Mouse (Mus musculus) heart, postnatal 4 days (tissue): ENCODE data around the gene Cd83. TPM values are rescaled to one million over a fixed set of nuclear protein-coding genes. Genes with fewer than 3 reads are reported as not detected.

Experiments
- DNase-seq: peaks from one replicate; pipeline ENCODE4 v3.0.0; 2021
- total RNA-seq, 2 experiments: library from RNA; stranded (reverse); gene quantifications; 2 replicates each; pipeline ENCODE4 v1.2.3; 2021

Cd83 gene
- total RNA-seq, 2 experiments from 2014 or later: 2.3 to 2.7 TPM

GRCm38 (mm10) chr13:43806371-43807271 is 22.0 kb downstream of the Cd83 start:
- no peak for DNase-seq

- no peak for DNase-seq
These were observed 22.7 kb downstream of the Cd83 start for GRCm38 (mm10) chr13:43807272-43807675.

DNA sequence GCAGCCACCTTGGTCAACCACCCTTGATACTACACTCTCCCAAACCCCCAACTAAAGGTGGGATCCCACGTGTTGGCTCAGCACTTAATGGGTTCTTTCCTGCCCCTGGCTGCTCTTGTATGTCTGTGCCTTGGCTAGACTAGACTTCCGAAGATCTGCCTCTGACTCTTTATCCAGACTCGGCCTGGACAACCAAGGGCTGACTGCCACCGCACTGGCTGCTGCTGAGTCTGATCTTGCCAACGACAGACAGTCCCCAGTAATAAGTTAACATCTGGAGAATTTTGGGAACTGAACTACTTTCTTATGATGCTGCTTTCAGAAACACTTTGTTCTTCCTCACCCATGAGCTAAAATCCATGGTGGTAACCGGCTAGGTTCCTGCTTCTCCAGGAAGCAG is 26.0 kb downstream of the Cd83 start:
- DNase-seq: no peak

DNA sequence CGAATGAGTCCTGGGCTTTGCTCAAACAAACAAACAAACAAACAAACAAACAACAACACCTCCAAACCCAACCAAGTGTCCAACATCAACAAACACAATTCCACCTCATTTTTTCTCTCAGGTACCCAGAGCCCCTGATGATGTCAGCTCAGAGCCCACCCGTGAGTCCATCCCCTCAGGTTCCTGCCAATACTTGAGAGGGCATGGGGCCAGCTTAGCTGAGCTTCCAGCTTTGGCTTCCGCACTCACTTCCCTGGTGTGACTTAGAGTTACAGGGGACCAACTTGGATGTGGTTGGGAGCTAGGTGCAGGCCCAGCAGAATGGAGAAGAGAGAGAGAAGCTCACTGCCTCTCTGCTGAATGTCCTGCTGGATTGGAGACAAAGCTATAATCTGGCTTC is 27.3 kb downstream of the Cd83 start:
- DNase-seq: no peak

DNA sequence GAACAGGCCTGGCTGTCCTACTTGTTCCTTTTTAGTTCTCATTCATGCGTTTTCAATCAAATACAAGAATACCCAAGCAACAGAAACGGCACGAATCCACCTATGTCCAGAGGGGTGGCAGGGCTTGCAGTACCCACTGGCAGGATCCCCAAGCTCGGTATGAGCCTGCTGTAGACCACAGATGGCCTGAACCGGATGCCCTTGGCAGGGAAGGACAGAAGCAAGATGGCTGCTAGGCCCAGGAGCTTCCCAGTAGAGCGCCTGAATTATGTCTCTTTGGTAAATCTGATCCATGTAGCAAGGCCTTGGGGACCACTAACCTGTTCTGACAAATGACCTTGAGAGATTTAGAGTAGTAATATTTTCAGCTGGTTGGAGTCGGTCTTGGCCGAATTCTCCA is 28.9 kb downstream of the Cd83 start:
- no peak for DNase-seq

DNA sequence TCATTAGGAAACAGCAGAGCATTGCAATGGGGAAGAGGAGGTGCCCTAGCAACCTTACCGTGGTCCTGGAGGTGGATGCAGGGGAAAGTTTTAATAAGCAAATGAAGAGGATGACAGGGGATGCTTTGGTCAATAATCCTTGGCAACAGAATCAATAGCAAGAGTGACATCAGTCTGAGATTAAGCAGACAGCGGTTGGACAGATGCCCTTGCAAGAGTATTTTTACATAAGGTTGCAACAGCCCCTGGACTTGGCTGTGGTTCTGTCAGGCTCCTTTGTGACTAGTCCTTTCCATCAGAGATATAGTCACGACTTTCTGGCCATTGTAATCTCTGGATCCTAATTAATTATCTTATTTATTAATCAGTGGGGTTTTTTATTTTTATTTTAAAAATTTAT is 32.9 kb downstream of the Cd83 start:
- no peak for DNase-seq

GRCm38 (mm10) chr13:43818307-43819019 is 33.9 kb downstream of the Cd83 start:
- no peak for DNase-seq

GRCm38 (mm10) chr13:43819020-43819310 is 34.4 kb downstream of the Cd83 start:
- no peak for DNase-seq

GRCm38 (mm10) chr13:43820071-43820470 is 35.5 kb downstream of the Cd83 start:
- no peak for DNase-seq

GRCm38 (mm10) chr13:43822306-43822705 is 37.7 kb downstream of the Cd83 start:
- no peak for DNase-seq

DNA sequence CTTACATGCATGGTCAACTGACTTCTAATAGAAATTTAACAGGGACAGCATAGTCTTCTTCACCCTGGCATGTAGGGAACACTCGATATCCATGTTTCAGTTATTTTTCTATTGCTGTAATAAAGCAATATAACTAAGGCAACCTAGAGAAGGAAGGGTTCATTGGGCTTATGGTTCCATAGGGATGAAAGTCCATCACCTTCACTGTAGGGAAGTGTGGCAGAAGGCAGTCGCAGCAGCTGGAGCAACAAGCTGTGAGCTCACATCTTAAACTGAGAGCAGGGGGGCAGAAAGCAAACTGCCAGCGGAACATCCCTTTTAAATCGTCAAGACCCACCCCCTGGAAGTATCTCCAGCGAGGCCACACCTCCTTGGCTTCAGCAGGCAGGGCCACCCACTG is 44.1 kb downstream of the Cd83 start:
- DNase-seq: no peak

DNA sequence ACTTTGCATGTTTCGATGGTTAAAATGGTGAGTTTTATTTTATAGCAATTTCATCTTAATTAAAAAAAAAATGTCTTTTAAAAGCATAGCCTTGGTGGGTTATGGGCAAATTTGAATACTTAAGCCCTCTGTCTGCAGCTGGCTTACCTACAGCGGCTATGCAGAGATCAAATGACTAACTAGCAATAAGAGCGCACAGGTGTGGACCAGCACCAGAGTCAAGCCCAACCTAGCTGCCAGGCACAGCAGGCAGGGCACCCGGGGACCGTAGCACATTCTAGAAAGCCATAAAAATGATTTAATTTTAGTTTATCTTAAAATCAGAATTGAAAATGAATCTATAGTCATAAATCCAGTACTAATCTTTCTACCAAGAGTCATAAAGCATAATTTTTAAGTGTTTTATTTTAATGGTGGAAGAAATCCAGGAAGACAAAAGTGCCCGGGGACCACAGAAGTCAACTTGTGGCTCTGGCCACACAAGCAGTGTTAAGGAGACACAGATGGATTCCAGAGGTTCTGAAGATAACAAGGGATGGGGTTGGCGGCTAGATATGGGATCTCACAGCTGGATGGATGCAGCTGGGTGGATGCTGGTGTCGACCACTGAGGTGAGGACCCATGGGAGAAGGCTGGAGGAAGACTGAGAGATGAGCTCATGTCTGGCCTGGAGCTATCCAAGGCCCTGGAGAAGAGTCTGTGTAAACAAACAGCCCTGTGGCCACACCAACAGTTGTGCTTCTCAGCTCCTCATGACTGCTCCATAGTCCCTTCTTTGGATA is 46.5 kb downstream of the Cd83 start:
- peak; percentile 38 for DNase-seq

- no peak for DNase-seq
These were observed 48.2 kb downstream of the Cd83 start for GRCm38 (mm10) chr13:43832731-43833130.

- peak; percentile 10 for DNase-seq
These were observed 51.8 kb downstream of the Cd83 start for GRCm38 (mm10) chr13:43836376-43836775.

GRCm38 (mm10) chr13:43837812-43838211 is 53.2 kb downstream of the Cd83 start:
- no peak for DNase-seq

DNA sequence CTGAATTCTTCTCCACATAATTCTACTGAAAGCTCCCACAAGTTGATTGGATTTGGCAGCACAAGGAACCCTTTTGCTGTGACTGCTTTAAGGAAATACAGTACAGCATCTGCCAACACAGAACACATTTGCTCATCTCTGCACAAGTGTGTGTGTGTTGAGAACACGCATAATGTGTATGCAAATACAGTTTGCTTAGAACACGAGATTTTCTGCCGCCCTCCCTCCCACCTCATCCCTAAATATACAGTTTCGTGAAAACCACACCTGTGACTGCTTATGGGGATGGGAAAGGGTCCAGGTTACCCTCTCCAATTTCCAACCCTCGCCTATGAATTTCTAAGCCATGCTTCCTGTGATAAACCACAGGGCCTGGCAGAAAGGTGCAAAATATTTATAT is 60.6 kb downstream of the Cd83 start:
- no peak for DNase-seq

DNA sequence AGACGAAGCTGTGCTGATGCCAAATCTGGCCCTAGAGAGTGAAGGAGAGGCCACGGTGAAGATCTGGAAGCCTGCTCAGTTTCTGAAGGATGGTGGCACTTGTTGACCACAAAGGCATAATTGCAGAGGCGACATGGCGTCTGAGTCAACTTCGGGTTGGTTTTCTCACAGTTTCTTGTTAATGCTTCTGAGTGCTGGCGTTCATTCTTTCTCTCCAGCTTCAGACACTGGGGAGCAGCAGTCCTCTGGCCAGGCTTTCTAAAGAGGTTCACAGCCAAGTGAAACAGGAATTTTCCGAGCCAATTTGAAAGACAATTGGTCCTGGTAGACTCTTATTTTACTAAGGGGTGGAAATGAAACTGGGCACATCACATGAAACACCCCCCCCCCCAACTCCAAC is 62.6 kb downstream of the Cd83 start:
- no peak for DNase-seq

- no peak for DNase-seq
These were observed 65.2 kb downstream of the Cd83 start for GRCm38 (mm10) chr13:43849816-43850215.

DNA sequence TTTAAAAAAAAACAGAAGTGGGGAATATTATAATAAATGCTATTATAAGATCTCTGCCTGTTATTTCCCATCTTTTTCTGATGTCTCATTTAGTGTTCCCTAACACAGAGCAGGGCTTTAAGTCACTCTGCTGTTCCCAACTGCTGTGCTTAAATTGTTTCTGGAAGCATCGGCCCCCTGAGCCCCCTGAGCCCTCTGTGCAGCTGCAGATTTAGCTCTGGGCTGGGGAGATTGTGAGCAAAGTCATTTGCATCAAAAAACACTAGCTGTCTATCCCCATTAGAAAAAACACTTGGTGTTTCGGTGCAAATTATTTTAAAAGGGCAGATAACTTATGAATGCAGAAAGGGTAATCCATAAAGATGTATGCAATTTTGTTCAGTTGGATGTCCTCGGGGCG is 66.5 kb downstream of the Cd83 start:
- DNase-seq: no peak
